Mouse (Mus musculus): Measurements from ENCODE around the gene Aspm. TPM values are rescaled to one million over a fixed set of nuclear protein-coding genes. Genes with fewer than 3 reads are reported as not detected.

Gene Aspm
- polyA plus RNA-seq, 1 experiment from 2014 or later = 3.2 TPM

Other genes starting within 250 kb of the Aspm start
- gene Crb1, start 77.7 kb upstream of the Aspm start, polyA plus RNA-seq (2015; fragmentation: Nextera tagmentation; extraction: Ambion mirVana) = 1.1 and 1.3 TPM in 2 replicates
- 9.8 and 11.7 TPM in 2 replicates for gene Zbtb41, start 32.5 kb upstream of the Aspm start, polyA plus RNA-seq (2015; fragmentation: Nextera tagmentation; extraction: Ambion mirVana)
- not detected in 2 replicates for gene F13b, start 46.9 kb downstream of the Aspm start, polyA plus RNA-seq (2015; fragmentation: Nextera tagmentation; extraction: Ambion mirVana)
- not detected in 2 replicates for gene Cfhr1, start 105.5 kb downstream of the Aspm start, polyA plus RNA-seq (2015; fragmentation: Nextera tagmentation; extraction: Ambion mirVana)

Data from neural tube, embryonic 13.5 days (tissue).